Mouse (Mus musculus): Measurements from ENCODE around the gene Pitpnc1.

- TF ChIP-seq CTCF (conservative IDR thresholded peaks at IDR 0.05; ENCODE audit: low read length) (no peak), POU5F1 (IDR thresholded peaks at IDR 0.05; ENCODE audit: borderline replicate concordance, low read length) (no peak)
Observed at GRCm38 (mm10) chr11:107263838-107264237, 206.7 kb downstream of the Pitpnc1 start.

Data from E14TG2a.4 (cell line).